Mouse (Mus musculus) midbrain, embryonic 13.5 days (tissue): ENCODE data around the gene Llgl2. TPM values are rescaled to one million over a fixed set of nuclear protein-coding genes. Genes with fewer than 3 reads are reported as not detected.

ENCODE experiments used
- ATAC-seq: fragments of 200-750 bp; cut with Nextera tagmentation; 2 replicates; pipeline ENCODE4 v1.8.0; 2017; ENCODE audit warnings: mild to moderate bottlenecking, moderate TSS enrichment, moderate library complexity
- H3K27ac ChIP-seq: fragments of 300-500 bp; sonication (generic); 2 replicates; pipeline ENCODE4 v1.5.1; 2015; ENCODE audit warnings: inconsistent platforms, mild to moderate bottlenecking, moderate library complexity
- H3K27me3 ChIP-seq: fragments of 300-500 bp; sonication (generic); 2 replicates; pipeline ENCODE4 v1.6.1; 2015; ENCODE audit warnings: mild to moderate bottlenecking, inconsistent platforms
- H3K36me3 ChIP-seq: fragments of 300-500 bp; sonication (generic); 2 replicates; pipeline ENCODE4 v1.6.1; 2015; ENCODE audit warnings: mild to moderate bottlenecking, inconsistent platforms
- H3K4me1 ChIP-seq: fragments of 300-500 bp; sonication (generic); replicated peaks from 2 replicates; pipeline ENCODE4 v1.6.1; 2015; ENCODE audit warnings: inconsistent platforms
- H3K4me2 ChIP-seq: fragments of 300-500 bp; sonication (generic); replicated peaks from 2 replicates; pipeline ENCODE4 v1.6.1; 2015; ENCODE audit warnings: moderate library complexity, mild to moderate bottlenecking, inconsistent platforms
- H3K4me3 ChIP-seq: fragments of 300-500 bp; sonication (generic); replicated peaks from 2 replicates; pipeline ENCODE4 v1.5.1; 2015; ENCODE audit warnings: mild to moderate bottlenecking, inconsistent platforms
- H3K9ac ChIP-seq: fragments of 300-500 bp; sonication (generic); replicated peaks from 2 replicates; pipeline ENCODE4 v1.6.1; 2015; ENCODE audit warnings: mild to moderate bottlenecking, inconsistent platforms
- H3K9me3 ChIP-seq: fragments of 300-500 bp; sonication (generic); 2 replicates; pipeline ENCODE4 v1.6.1; 2016; ENCODE audit warnings: mild to moderate bottlenecking, inconsistent platforms
- WGBS: fragments of 180-500 bp; shearing (Covaris S2); methylation state at CpG from one replicate; pipeline ENCODE4 v1.1.7; 2015; 5-methylcytosine and 5-hydroxymethylcytosine counted together
- polyA plus RNA-seq: library from polyadenylated mRNA; unstranded; fragments of >200 nt; fragmentation: Nextera tagmentation; extraction: Ambion mirVana; gene quantifications from 2 replicates; pipeline ENCODE4 v1.2.1, GENCODE M21; 2015

The Llgl2 gene
- polyA plus RNA-seq, 1 experiment from 2014 or later = 0.66 TPM

- H3K9ac ChIP-seq = no peak overlapping the region
- no peaks in the 10 kb centered on the region for H3K9me3 ChIP-seq
- no peak overlapping the region for H3K4me2 ChIP-seq
- no peaks in the 10 kb centered on the region for H3K4me1 ChIP-seq
- no peak overlapping the region for H3K27ac ChIP-seq
- H3K36me3 ChIP-seq = peaks cover 51% of the 10 kb centered on the region
- no peaks in the 10 kb centered on the region for H3K27me3 ChIP-seq
- H3K4me3 ChIP-seq = no peak overlapping the region
- ATAC-seq = no peak
- WGBS = 63% methylated on average over 6 of the region's 6 CpGs
Observed at GRCm38 (mm10) chr11:115892213-115892612, 68.4 kb downstream of the Llgl2 start.

GRCm38 (mm10) chr11:115893071-115893470, 69.2 kb downstream of the Llgl2 start:
- ATAC-seq = no peak
- WGBS = 91% methylated on average over 9 of the region's 9 CpGs
- Histone ChIP-seq H3K4me1 (no peaks in the 10 kb centered on the region), H3K9me3 (no peaks in the 10 kb centered on the region), H3K4me3 (no peak overlapping the region), H3K36me3 (peaks cover 51% of the 10 kb centered on the region), H3K4me2 (no peak overlapping the region), H3K27me3 (no peaks in the 10 kb centered on the region), H3K27ac (no peak overlapping the region), H3K9ac (no peak overlapping the region)

GRCm38 (mm10) chr11:115894755-115895520, 71.1 kb downstream of the Llgl2 start:
- no peak for ATAC-seq
- Histone ChIP-seq H3K27me3 (no peaks in the 10 kb centered on the region), H3K9me3 (no peaks in the 10 kb centered on the region), H3K4me3 (no peak overlapping the region), H3K27ac (no peak overlapping the region), H3K4me2 (no peak overlapping the region), H3K4me1 (peaks cover 3% of the 10 kb centered on the region), H3K36me3 (peaks cover 51% of the 10 kb centered on the region), H3K9ac (0 out of 2 replicates have a peak overlapping the region, but pooled peaks have one; percentile 10)
- WGBS = 73% methylated on average over 14 of the region's 14 CpGs

GRCm38 (mm10) chr11:115898446-115898845, 74.6 kb downstream of the Llgl2 start:
- H3K4me1 ChIP-seq = peaks cover 16% of the 10 kb centered on the region
- peaks cover 36% of the 10 kb centered on the region for H3K36me3 ChIP-seq
- no peak overlapping the region for H3K27ac ChIP-seq
- no peaks in the 10 kb centered on the region for H3K9me3 ChIP-seq
- no peaks in the 10 kb centered on the region for H3K27me3 ChIP-seq
- H3K4me3 ChIP-seq = no peak overlapping the region
- no peak overlapping the region for H3K4me2 ChIP-seq
- H3K9ac ChIP-seq = no peak overlapping the region
- no peak for ATAC-seq
- 93% methylated on average over 7 of the region's 7 CpGs for WGBS

- Histone ChIP-seq H3K4me2 (no peak overlapping the region), H3K4me3 (no peak overlapping the region), H3K27ac (no peak overlapping the region), H3K9ac (no peak overlapping the region), H3K9me3 (no peaks in the 10 kb centered on the region), H3K36me3 (peaks cover 32% of the 10 kb centered on the region), H3K4me1 (peaks cover 19% of the 10 kb centered on the region), H3K27me3 (no peaks in the 10 kb centered on the region)
- ATAC-seq = no peak
- WGBS = 23% methylated on average over 4 of the region's 4 CpGs
Observed at GRCm38 (mm10) chr11:115898886-115899285, 75.0 kb downstream of the Llgl2 start.

GRCm38 (mm10) chr11:115899486-115900266, 75.8 kb downstream of the Llgl2 start, which contains the start of gene Smim5:
Gene Smim5, plus strand, starts transcription at chr11:115899966.
- peaks cover 28% of the 10 kb centered on the region for H3K36me3 ChIP-seq
- peak within 1 kb of the TSS; percentile 17; the same call in 1 of the 2 replicates for H3K9ac ChIP-seq
- no peak for ATAC-seq
- H3K4me2 ChIP-seq = no peak within 1 kb of the TSS
- peaks cover 19% of the 10 kb centered on the region for H3K4me1 ChIP-seq
- 30% methylated on average over 16 of the region's 16 CpGs for WGBS
- H3K27me3 ChIP-seq = no peaks in the 10 kb centered on the region
- H3K4me3 ChIP-seq = no peak within 1 kb of the TSS
- no peaks in the 10 kb centered on the region for H3K9me3 ChIP-seq
- H3K27ac ChIP-seq = 0 out of 2 replicates have a peak within 1 kb of the TSS, but pooled peaks have one; percentile 9

- Histone ChIP-seq H3K4me1 (peaks cover 29% of the 10 kb centered on the region), H3K36me3 (peaks cover 21% of the 10 kb centered on the region), H3K4me2 (no peak overlapping the region), H3K4me3 (no peak overlapping the region), H3K9ac (peak overlapping the region; percentile 46; the same call in 1 of the 2 replicates), H3K9me3 (no peaks in the 10 kb centered on the region), H3K27ac (no peak overlapping the region), H3K27me3 (no peaks in the 10 kb centered on the region)
- no peak for ATAC-seq
- WGBS = 75% methylated on average over 8 of the region's 8 CpGs
Observed at GRCm38 (mm10) chr11:115900561-115901337, 76.9 kb downstream of the Llgl2 start.

- H3K27me3 ChIP-seq = no peaks in the 10 kb centered on the region
- H3K4me3 ChIP-seq = no peak overlapping the region
- peaks cover 31% of the 10 kb centered on the region for H3K4me1 ChIP-seq
- no peaks in the 10 kb centered on the region for H3K9me3 ChIP-seq
- peaks cover 13% of the 10 kb centered on the region for H3K36me3 ChIP-seq
- 86% methylated on average over 9 of the region's 9 CpGs for WGBS
- no peak for ATAC-seq
- H3K9ac ChIP-seq = peak overlapping the region; percentile 46; the same call in 1 of the 2 replicates
- H3K4me2 ChIP-seq = no peak overlapping the region
- no peak overlapping the region for H3K27ac ChIP-seq
Observed at GRCm38 (mm10) chr11:115901338-115902161, 77.7 kb downstream of the Llgl2 start.

- 93% methylated on average over 5 of the region's 5 CpGs for WGBS
Observed at GRCm38 (mm10) chr11:115902177-115902576, 78.3 kb downstream of the Llgl2 start.

GRCm38 (mm10) chr11:115902831-115903230, 79.0 kb downstream of the Llgl2 start:
- ATAC-seq = no peak
- Histone ChIP-seq H3K27ac (no peak overlapping the region), H3K4me3 (no peak overlapping the region), H3K4me1 (peaks cover 31% of the 10 kb centered on the region), H3K9ac (no peak overlapping the region), H3K27me3 (no peaks in the 10 kb centered on the region), H3K36me3 (peaks cover 7% of the 10 kb centered on the region; the same call in 1 of the 2 replicates), H3K4me2 (no peak overlapping the region), H3K9me3 (no peaks in the 10 kb centered on the region)
- WGBS = 77% methylated on average over 1 of the region's 1 CpGs

More at GRCm38 (mm10) chr11:115902177-115902576, 78.3 kb downstream of the Llgl2 start:
- Histone ChIP-seq H3K4me2 (no peak overlapping the region), H3K36me3 (peaks cover 7% of the 10 kb centered on the region; the same call in 1 of the 2 replicates), H3K4me3 (no peak overlapping the region), H3K27ac (no peak overlapping the region), H3K9ac (no peak overlapping the region), H3K9me3 (no peaks in the 10 kb centered on the region), H3K27me3 (no peaks in the 10 kb centered on the region), H3K4me1 (peaks cover 31% of the 10 kb centered on the region)
- no peak for ATAC-seq
